Mouse (Mus musculus) large intestine, adult 2 months (tissue): Measurements from ENCODE around the gene Epb41l5. TPM values are rescaled to one million over a fixed set of nuclear protein-coding genes. Genes with fewer than 3 reads are reported as not detected.

Experiments
- DNase-seq: peaks from one replicate; pipeline ENCODE4 v3.0.0-alpha.2; 2012; ENCODE audit warnings: low read depth, low spot score
- WGBS: fragments of 180-500 bp; shearing (Covaris S2); methylation state at CpG from one replicate; pipeline ENCODE4 v1.1.7; 2018; 5-methylcytosine and 5-hydroxymethylcytosine counted together
- polyA plus RNA-seq: library from polyadenylated mRNA; depleted of rRNA; stranded (reverse); fragments of >200 nt; gene quantifications from 2 replicates; pipeline ENCODE4 v1.2.3, GENCODE M21; 2012

Epb41l5 gene
- polyA plus RNA-seq, 1 experiment = 3.6 TPM

- DNase-seq = no peak
- 96% methylated on average over 12 of the region's 12 CpGs for WGBS
Observed at GRCm38 (mm10) chr1:119602448-119602847, 46.4 kb downstream of the Epb41l5 start.

DNA sequence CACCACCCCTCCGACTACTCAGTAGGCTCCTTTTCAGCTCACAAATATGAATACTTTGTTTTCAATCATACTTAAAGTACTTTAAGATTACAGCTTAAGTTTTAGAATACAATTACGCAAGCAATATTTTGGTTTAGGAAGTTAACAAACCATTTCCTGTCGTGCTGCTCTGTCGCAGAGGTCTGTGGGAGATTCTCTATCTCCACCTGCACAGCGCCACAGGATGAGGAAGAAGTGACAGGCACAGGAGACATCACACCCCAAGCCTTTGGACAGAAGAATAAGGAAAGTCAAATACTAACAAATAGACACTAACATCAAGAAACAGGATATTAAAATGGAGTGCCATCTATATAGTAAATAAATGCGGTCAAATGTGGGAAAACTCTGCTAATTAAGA, 49.9 kb downstream of the Epb41l5 start:
- 84% methylated on average over 6 of the region's 6 CpGs for WGBS
- DNase-seq = no peak

DNA sequence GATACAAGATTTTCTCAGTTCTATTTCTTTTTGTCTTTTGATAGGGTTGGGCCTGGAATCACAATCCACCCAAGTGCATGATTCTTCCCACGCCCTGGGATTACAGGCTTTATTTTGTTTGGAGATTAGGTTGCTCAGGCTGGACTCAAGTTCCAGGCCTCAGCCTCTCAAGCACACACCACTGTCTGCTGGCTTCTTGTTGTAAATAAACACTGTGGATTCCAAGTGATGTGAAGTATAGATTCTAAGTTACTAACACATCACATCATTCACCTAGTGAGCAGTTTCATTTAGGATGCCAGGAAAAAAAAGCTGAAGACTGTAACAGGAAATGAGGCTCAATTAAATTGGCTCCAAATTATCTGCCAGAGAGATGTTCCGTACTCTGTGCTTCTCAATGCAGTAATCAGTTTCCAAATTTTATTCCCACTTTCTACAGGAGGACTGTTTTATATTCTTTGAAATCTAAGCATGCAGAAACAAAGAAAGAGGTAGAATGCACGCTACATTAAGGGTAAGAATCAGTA, 51.8 kb downstream of the Epb41l5 start:
- no peak for DNase-seq
- 77% methylated on average over 3 of the region's 3 CpGs for WGBS

DNA sequence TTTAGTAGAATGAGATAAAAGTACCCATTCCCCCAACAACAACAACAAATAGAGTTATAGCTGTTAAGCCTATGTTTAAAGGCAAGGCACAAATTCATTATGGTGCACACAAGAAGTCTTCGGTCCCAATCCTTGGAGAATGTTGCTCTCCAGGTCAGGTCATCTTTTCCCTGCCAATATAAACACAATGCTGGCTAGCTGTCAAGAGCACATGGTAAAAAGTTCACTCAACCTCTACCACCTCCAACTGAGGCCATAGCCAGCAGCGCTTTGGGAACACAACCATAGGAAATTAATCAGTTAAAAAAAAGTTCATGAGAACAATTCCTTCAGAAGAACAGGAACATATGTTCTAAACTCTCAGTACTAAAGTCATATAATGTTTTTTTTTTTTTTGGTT, 58.8 kb downstream of the Epb41l5 start:
- WGBS = 44% methylated on average over 2 of the region's 2 CpGs

DNA sequence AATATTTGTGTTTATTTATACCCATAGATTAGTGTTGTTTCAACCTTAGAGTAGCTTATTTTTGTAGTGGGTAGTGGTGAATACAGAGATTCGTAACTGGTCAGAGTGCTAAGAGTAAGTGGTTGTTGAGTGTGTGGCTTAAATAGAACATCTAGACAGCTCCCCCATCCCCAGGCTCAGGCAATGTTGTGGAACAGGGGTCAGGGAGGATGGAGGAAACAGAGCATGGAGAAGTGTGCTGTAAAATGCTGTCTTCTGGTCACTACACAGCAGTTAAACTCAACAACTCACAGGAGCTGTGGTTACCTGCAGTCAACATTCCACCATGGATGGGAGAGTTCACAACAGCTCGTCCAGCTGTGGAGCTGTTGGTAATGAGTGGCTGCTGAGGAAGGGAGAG, 63.8 kb downstream of the Epb41l5 start:
- WGBS = 81% methylated on average over 2 of the region's 2 CpGs
- no peak for DNase-seq

More for the DNA sequence above, 58.8 kb downstream of the Epb41l5 start:
- DNase-seq = peak; percentile 1

GRCm38 (mm10) chr1:119570134-119570533, 78.7 kb downstream of the Epb41l5 start:
- no peak for DNase-seq
- WGBS = 48% methylated on average over 1 of the region's 1 CpGs

DNA sequence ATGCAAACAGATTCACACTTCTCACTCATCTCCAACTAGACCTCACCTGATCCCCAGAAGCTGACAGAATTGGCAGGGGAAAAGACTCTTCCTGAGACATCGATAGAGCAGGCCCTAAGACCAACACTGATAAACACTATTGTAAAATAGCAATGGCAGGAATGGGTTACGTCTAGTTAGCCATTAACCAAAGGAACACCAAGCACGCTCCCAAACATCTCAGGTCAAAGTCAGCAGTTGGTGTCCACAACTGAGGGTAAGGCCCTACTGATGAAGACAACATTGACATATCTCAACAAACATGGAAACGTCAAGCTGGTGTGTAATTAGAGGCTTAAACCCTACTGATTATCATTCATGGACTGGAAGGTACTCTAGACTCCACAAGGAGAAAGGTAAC, 83.3 kb downstream of the Epb41l5 start:
- WGBS = 49% methylated on average over 4 of the region's 4 CpGs
- no peak for DNase-seq

GRCm38 (mm10) chr1:119557641-119558395, 91.0 kb downstream of the Epb41l5 start:
- DNase-seq = no peak
- WGBS = 70% methylated on average over 4 of the region's 4 CpGs

DNA sequence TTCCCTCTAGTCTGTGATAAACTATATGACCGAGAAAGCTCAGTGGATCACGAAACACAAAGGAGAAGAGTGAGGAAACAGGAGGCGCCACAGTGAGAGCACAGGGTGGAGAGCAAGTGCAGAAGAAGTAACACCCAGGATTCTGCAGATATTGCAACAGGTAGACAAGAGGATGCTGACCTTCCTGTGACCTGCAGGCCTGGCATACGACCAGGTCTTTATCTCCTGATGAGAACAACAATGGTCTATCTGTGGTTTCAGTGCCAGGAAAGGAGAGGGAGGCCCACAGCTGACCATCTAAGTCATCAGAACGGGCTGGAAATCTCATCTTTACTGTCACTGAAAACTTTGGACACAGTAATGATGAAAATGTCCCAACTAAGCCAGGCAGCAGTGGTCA, 93.1 kb downstream of the Epb41l5 start:
- DNase-seq = no peak
- 72% methylated on average over 5 of the region's 5 CpGs for WGBS

- 96% methylated on average over 1 of the region's 1 CpGs for WGBS
- DNase-seq = no peak
Observed at GRCm38 (mm10) chr1:119551651-119552050, 97.1 kb downstream of the Epb41l5 start.

DNA sequence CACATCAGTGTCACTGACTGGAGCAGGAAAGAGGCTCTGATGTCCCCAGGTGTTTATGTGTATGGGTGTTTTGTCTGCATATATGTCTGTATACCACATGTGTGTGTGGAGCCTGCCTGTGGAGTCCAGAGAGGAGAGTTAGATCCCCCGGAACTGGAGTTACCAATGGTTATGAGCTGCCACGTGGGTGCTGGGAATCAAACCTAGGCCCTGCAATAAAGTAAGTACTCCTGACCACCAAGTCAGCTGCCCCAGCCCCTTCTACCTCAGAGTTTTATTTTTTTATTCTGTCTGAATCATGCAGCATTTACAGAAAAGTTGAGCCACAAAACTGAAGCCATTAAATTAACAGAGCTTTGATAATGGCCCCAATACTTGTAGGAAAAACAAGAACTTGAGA, 98.7 kb downstream of the Epb41l5 start:
- WGBS = 96% methylated on average over 2 of the region's 2 CpGs
- no peak for DNase-seq

- WGBS = 58% methylated on average over 7 of the region's 7 CpGs
- no peak for DNase-seq
Observed at GRCm38 (mm10) chr1:119549327-119549689, 99.5 kb downstream of the Epb41l5 start.

- no peak for DNase-seq
- 60% methylated on average over 7 of the region's 7 CpGs for WGBS
Observed at GRCm38 (mm10) chr1:119548668-119549326, 100.0 kb downstream of the Epb41l5 start.

DNA sequence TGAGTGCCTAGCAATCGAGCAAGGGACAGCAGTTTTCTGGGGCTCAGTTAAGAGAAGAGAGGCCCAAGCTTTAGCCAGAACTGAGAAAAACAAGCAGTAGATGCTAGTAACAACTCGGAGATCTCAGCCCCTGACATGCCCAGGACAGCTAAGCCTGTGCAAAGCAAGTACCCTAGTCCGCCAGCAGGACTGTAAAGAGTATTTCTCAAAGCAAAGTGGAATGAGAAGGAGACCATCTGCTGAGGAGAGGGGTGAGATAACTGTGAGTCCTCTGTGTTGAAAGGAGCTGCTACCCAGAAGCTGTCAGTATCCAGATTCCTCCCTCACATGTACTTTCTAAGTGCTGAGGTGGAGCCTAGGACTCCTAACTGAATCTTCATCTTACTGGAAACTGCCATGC, 102.3 kb downstream of the Epb41l5 start:
- no peak for DNase-seq
- WGBS = 80% methylated on average over 3 of the region's 3 CpGs

- 92% methylated on average over 4 of the region's 4 CpGs for WGBS
- DNase-seq = no peak
Observed at GRCm38 (mm10) chr1:119545671-119546070, 103.1 kb downstream of the Epb41l5 start.

DNA sequence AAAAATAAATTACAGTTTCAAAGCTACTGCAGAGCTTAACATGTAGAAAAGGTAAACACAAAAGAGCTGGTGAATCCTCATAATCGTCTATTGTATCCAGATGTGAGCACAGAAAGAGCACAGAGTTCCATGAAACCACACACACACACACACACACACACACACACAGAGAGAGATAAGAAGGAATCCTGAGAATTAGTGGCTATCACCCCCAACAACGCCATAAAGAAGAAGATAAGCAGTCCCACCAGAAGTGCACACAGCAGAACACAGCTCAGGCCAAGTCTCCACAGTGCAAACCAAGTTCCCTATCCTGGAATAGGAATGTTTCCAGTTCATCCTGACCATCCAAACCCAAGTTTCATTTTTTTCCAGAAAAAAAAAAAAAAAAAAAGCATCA, 103.6 kb downstream of the Epb41l5 start:
- 28% methylated on average over 2 of the region's 2 CpGs for WGBS
- DNase-seq = no peak

DNA sequence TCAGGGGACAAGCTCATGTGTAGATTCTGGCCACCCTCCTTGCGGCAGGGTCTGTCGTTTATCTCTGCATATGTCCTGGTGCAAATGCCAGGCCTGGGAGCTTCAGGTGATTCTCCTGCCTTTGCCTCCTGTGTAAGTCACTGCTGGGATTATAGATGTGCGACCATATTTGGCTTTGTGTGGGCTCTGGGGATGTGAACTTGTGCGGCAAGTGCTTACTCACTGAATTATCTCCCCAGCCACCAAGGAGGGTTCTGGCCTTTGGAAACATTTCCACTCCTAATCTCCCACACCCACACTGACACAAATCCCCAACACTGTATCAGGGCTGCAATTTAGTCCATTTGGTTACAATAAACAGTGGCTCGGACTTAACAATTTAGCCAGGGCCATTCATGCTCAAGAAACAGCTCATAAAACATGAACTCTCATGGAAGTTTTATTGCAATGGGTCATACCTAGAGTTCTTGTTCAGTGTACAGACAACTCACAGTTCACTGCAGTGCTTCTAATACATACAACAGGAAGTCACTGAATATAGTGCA, 104.1 kb downstream of the Epb41l5 start:
- WGBS = 52% methylated on average over 5 of the region's 5 CpGs
- no peak for DNase-seq

DNA sequence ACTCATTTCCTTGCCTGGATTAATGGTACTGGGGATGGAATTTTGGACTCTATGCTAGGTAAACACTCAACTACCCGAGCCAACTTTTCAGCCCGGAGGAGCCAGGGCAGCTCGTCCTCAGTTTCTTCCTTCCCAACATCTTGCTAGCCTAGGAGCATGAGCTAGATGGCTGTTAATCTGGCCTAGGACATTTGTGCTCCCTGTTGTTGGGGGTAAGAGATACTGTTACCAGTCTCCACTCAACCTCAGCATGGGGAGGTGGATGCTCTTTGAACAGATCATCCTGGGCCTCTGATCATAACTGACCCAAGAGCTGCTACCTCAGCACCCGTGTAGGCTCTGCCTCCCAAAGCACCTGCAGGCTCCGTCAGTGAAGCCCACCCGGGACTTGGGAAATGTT, 105.5 kb downstream of the Epb41l5 start:
- 25% methylated on average over 6 of the region's 6 CpGs for WGBS
- DNase-seq = no peak

DNA sequence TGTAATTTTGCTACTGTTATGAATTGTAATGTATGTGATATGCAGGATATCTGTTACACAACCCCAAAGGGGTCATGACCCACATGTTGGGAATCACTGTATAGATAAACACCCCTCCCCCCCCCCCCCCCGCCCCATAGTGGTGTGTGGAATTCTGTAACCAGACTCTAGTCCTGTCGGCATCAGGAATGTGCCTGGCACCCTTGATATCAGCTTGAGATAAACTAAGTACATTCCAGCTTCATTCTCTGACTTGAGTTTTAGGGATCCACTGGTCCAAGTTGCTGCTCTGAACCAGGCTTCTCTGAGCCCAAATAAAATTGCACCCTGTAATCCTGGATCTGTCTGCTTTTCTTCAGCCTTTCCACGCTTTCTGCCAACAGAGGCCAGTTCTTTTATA, 107.2 kb downstream of the Epb41l5 start:
- no peak for DNase-seq
- 44% methylated on average over 3 of the region's 3 CpGs for WGBS

- DNase-seq = no peak
- 33% methylated on average over 9 of the region's 9 CpGs for WGBS
Observed at GRCm38 (mm10) chr1:119540836-119541557, 107.8 kb downstream of the Epb41l5 start.
